Mouse (Mus musculus): ENCODE results near the gene Erap1.
"Not testable (repeated sequence)": the region's sequence is repeated elsewhere in the genome, so short reads cannot be mapped to it uniquely, and the experiment has no call there.

DNA sequence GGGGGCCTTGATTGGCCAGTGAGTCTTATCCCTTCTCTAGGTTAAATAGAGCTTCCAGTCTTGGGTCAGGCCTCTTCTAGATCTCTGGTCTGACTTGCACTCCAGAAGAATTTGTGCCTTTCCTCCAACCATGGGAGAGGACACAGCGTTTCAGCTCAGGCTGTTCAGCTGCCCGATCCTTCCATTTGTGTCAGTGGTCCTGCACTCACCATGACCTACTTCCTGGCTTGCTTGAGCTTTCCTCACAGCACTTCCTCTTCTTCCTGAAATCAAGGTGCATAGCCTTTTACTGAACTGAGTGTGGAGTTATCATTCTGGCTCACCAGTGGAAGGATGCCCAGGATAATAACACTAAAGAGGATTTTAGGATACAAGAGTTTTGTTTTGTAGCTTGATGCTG, 47.5 kb upstream of the Erap1 start:
- TF ChIP-seq CTCF, POLR2A (IDR thresholded peaks at IDR 0.05; ENCODE audit: extremely low read depth, insufficient read depth, low read length): not testable (repeated sequence)
